Mouse (Mus musculus) hematopoietic stem cell, adult 5-6 weeks (primary cell): ENCODE data around the gene N4bp2. TPM values are rescaled to one million over a fixed set of nuclear protein-coding genes. Genes with fewer than 3 reads are reported as not detected.
"Not testable (repeated sequence)": the region's sequence is repeated elsewhere in the genome, so short reads cannot be mapped to it uniquely, and the experiment has no call there.

Source experiments
- ATAC-seq, 2 experiments: fragments of 125-278 bp in 1 of 2; replicated peaks in 1 of 2; 2 replicates each; pipeline ENCODE4 v1.8.0; 2016 to 2017; ENCODE audit warnings: inconsistent platforms in 2 of 2, mild to moderate bottlenecking in 2 of 2, moderate number of reproducible peaks in 2 of 2, low read depth in 1 of 2, moderate TSS enrichment in 1 of 2; ENCODE audit not compliant: low FRiP score in 2 of 2, poor library complexity in 2 of 2, severe bottlenecking in 2 of 2, insufficient read depth in 1 of 2, low TSS enrichment in 1 of 2
- total RNA-seq: library from RNA; stranded (forward); fragments of 172-1452, 232-1000 nt; gene quantifications from 2 replicates; pipeline ENCODE4 v1.2.3, GENCODE M21; 2017

The N4bp2 gene
- 50.7 and 69.6 TPM in 2 replicates for total RNA-seq

DNA sequence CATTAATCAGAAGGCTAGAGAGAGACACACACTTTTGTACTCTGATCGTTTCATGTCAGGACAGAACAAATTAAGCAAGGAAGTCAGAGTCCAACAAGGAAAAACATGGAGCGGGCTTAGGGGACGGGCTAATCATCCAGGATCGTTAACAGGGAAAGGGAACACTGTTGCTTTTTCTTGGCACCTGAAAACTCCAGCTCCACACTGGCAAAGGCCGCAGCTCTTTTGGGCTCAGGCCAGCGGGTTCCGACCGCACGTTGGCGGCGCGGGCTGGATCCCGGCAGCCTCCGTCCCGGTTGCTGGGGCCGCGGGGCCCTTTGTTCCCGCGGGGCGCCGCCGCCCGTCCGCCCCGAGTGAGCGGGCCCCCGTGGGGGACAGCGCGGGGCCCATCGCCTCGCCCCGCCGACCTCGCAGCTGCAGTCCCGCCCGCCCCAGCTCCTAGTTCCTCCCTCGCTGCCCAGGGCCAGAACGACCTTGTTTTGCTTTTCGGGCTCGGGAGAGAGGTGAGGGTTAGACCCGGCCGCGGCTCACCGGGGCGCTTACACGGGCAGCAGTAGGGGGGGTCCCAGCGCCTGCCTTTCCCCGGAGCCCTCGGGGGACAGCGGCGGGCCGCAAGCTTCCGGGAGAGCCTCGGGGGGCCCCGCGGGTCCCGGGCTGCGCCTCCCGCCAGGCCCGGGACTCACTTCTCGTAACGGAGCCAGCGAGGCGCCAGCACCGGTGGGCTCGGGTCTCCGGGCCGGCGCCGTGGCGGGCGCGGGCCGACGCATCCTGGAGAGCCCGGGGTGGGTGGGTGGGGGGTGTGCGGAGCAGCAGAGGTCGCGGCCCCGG is at the start of gene N4bp2:
Gene N4bp2, plus strand, starts transcription at position 434 of the 828 bp plus-strand sequence.
- peak; percentile 25 to 29; a peak in 1 of 4 replicates for ATAC-seq

DNA sequence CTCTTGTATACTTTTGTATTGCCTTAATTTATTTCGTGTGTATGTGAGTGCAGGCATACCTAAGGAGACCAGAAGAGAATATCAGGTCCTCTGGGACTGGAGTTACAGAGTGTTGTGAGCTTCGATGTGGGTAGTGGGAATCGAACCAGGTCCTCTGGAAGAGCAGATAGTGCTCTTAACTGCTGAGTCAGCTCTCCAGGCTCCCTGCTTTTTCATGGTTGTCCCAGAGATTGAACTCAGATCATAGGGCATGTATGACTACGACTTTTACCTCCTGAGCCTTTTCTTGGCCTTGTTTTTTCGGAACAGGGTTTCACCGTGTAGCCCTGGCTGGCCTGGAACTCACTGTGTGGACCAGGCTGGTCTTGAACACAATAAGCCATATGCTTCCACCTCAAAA is 48.2 kb upstream of the N4bp2 start:
- ATAC-seq, result no peak

DNA sequence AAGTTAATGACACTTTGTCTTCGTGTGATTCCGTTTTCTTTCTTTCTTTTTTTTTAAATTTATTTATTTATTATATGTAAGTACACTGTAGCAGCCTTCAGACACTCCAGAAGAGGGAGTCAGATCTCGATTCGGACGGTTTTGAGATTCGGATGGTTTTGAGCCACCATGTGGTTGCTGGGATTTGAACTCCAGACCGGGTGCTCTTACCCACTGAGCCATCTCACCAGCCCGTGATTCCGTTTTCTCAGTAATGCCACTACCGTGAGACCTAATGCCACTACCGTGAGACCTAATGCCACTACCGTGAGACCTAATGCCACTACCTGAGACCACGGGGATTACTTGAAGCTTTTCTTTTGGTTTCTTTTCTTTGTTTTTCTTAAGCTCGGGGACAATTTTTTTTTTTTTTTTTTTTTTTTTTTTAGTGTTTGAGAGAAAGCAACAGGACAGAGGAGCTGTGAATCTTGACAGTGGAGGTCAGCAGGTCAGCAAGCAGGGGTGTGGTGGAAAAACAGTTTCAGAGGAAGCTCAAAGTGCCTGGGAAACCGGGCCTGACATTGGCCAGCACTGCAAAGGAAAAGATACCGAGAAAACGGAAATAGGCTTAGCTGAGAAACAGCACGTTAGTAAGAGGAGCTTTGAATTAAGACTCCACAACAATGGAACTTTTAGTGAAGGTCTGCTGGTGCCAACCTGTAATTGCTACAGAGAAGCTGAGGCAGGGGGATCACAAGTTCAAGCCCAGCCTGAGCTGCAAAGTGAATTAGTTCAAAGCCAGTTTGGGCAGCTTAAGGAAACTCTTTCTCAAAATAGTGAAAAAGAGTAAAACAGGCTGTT is 46.0 kb upstream of the N4bp2 start:
- ATAC-seq, result no peak; a peak in 1 of 4 replicates

DNA sequence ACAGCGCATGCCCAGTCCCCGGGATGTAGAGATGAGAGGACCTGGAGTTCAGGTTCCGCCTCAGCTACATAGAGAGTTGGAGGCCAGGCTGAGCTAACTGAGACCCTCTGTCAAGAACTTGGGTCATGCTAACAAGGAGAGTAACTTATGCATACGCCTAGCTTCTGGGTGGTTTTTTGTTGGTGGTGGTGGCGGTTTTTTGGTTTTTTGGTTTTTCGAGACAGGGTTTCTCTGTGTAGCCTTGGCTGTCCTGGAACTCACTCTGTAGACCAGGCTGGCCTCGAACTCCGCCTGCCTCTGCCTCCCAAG is 45.5 kb upstream of the N4bp2 start:
- ATAC-seq, result not testable (repeated sequence)

DNA sequence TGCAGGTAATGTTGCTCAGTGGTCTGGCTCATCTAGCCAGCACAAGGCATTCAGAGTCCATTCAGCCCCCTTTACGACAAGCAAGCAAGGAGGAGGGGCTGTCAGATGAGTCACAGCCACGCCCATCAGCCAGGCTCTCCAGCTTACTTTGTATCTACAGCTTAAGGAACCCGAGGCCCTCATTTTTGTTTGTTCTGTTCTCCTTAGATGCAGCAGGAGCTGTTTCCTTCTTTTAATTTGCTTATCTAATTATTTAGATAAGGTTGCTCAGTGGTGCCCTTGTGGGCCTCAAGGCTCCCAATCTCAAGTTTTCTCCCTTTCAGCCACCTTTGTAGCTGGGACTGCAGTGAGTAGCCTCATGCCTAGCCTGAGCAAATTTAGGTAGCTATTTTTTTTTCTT is 45.0 kb upstream of the N4bp2 start:
- no peak for ATAC-seq

DNA sequence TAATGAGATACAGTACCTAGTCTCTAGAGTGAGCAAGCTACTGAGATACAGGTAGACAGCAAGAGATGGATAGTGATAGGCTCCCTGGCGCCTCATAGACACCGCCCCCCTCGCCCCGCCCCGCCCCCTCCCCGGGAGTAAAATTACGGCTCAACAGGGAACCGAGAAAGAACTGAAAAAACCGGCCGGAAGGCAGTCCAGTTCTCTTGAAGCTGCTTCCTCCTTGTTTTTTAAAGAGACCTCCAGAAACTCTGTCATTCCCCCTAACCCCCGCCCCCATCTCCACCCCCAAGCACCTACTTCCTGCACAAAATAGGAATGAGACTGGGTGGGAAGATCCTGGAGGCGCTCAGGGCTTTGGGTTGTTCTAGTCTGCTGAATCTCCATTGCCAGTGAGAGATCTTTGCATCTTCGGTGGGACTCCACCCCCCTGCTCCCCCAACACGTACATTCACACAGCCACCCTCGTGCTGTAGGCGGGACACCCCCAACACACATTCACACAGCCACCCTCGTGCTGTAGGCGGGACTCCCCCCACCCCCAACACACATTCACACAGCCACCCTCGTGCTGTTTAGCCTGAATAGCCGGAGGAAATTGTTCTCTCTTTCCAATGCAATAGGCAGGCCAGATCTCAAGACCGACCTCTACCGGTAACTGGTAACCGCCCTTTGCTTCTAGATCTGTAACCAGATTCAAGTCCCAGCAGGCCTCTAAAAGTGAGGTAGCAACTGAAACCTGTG is 38.8 kb upstream of the N4bp2 start:
- ATAC-seq, result peak; percentile 88

DNA sequence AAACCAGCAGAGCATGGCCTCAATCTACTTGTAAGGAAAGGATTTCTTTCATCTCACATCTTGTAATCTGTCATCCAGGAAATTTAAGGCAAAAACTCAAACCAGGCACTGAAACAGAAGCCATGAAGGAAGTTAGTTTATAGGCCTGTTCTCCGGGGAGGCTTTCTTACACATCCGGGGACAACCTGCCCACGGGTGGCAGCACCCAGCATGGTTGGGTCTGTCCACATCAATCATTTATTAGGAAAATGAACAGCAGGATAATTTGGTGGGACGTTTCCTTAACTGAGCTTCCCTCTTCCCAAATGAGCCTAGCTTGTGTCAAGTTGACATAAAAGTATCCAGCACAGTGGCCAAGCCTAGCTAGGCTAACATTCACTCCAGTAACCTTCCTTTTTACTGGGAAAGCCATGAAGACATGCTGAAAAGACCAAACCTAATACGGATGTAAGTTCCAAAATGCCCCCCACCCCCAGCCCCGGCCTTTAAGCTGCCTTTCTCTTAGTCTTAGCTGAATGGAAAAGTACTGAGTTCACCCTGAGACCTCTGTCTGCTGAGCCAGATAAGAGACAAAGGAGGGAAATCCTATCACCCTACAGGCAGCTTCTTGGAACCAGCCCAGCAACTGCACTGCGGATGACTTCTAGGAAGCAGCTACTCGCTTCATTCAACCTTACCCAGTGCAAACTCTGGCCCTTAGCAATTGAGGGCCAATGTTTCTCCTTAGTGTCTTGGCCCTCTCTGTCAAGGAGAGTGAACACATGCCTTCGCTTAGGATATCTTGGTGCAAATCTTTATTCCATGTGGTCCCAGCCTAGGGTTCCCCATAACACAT is 31.9 kb upstream of the N4bp2 start:
- peak; percentile 65 to 74 for ATAC-seq

DNA sequence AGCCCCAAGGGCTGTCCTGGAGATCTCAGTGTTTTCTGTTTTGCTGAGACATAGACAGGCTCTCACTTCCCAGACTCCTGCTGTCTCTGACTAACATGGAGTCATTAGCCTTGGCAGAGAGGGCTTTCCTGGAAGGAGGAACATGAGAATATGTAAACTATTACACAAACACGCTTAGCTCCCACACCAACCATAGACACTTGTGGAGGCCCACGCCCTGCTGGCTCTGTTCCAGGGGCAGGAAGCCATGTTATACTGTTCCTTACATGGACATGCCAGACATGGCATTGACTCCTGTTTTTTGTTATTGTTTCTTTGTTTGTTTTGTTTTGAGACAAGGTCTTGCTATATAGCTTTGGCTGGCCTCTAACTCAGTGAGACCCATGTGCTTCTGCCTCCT is 27.7 kb upstream of the N4bp2 start:
- no peak for ATAC-seq

DNA sequence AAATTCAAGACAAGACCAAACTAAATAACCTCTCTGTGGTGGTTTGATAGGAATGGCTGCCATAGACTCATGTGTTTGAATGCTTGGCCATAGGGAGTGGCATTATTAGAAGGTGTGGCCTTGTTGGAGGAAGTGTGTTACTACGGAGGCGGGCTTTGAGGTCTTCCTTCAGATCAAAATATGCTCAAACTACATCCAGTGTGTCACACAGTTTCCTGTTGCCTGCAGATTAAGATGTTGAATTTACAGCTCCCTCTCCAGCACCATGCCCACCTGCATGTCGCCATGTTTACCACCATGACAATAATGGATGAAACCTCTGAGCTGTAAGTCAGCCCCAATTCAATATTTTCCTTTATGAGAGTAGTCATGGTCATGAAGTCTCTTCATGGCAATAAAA is 24.0 kb upstream of the N4bp2 start:
- no peak for ATAC-seq

DNA sequence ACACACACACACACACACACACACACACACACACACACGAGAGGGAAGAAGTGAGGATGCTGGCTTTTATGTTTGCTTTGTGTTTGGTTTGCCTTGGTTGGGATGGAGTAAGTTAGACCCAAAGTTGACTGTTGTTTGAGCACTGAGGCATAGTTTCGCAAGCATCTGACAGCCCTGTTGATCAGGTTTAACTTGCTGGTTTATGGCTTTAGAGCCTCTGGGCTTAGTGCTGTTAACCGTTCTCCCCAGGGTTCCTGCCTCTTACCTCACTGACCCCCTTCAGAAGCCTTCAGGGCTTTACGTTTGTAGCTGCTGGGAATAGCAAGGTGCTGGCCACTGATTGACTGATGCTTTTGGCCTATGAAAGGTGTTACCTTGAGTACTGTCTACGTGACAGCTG is 16.4 kb upstream of the N4bp2 start:
- ATAC-seq, result no peak

DNA sequence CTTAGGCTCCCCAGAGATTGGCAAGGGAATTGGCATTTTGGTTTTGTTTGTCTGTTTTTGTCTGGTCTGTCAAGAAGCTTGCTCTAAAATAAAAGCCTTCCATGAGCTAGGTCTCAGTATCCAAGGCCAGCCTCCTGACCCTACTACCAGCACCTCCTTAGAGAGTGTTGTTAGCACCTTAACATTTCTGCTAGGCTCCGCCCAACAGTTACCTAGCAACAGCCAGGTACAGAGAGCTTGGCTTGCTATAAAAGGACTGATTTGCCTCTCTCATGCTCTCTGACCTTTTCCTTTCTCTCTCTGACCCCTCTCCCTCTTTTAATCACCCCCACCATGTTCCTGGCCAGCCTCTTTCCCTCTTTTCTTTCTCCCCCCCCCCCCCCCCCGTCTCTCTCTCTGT is 14.9 kb upstream of the N4bp2 start:
- no peak for ATAC-seq

DNA sequence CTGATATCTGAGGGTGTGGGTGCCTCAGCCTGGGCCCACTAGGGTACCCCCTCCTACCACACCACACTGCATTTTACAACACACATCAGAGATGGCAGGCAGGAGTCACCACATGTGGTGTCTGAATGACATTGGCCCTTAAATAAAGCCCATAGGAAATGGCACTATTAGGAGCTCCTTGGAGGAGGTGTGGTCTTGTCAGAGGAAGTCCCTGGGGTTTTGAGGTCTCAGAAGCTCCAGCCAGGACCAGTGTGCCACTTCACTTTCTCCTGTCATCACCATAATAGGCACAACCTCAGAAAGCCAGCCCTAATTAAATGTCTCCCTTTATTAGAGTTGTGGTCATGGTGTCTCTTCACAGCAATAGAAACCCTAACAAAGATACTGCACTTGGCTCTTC is 14.4 kb upstream of the N4bp2 start:
- peak; percentile 79 to 80 for ATAC-seq

DNA sequence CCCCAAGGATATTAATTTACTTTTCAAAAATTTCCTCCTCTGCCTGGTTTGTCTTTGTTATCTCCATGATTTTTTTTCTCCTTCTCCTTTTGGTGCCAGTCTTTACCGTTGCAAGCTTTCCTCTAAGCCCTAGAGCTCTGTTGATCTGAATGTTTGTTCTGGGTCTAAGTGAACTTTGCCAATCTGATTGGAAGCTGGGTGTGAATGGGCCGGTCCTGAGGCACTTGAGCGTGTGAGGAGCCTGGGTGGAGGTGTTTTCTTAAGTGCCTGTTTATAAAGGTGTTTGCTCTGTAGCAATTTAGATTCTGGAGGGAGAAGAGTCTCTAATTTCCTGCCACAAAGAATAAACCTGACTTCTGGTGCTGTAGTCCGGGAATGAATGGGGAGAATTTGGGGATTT is 11.3 kb upstream of the N4bp2 start:
- no peak for ATAC-seq

DNA sequence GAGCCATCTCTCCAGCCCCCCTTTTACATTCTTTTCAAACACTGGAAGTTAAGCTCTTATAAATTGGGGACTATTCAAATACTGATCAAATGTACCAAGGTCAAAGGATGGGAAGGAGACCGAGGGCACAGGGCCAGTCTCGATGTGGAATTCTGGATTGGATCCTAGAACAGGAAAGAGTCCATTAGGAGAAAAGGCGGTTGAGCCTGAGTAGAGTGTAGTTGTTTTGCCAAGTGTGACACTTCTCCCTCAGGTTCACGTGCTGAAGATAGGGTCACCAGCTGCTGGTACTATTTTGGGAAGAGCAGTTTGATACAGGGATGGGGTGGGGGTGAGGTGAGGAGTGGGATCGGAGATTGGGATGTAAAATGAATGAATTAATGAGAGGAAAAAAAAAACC is 7.5 kb upstream of the N4bp2 start:
- no peak for ATAC-seq

DNA sequence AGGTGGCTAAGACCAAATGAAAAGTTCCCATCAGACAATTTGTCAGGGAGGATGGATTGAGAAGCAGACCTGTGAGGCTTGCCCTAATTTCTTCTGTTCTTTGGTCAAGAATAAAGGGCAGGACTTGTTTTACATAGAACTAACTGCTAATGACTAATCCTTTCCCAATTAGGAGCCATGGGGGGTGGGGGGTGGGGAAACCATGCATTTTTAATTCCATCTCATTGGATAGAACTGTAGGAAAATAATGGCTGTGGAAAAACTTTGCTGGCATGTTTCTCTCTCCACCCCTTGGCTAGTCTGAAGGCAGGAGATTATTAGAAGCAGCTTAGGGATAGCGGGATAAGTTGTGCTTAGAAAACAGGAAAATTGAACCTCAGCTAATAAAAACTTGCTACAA is 6.2 kb upstream of the N4bp2 start:
- no peak for ATAC-seq

DNA sequence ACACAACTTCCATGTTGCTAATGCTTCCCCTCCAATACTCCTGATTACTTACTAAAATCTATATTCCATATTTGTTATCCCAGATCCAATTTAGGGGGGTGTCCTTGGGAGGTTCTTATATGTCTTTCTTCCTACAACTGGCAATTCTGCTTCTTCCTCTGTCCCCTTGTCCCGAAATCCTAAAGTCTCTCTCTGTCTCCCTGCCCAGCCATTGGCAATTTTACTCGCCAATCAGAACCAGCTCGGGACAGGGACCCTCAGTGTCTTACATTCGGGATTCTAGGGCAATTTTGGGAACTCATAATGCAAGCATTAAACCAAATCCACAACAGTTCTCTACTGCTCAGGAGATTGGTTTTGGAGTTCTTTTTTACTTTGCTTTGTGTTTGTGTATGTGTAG is 3.3 kb upstream of the N4bp2 start:
- ATAC-seq, result no peak

DNA sequence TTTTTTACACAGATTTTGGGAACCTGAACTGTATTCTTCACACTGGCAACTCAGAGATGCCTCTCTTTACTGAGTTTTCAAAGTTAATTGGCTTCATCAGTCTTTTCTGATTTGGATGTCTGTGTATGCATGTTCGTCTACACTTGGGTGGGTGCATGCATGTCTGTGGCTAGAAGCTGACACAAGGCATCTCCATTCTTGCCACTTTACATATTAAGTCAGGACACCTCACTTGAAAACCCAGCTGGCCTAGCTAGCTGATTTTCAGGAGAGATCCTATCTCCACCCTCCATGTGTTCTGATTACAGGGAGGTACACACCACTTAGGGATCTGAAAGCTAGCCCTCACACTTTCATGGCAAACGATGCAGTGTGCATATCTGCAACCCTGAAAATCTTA is 2.7 kb upstream of the N4bp2 start:
- no peak for ATAC-seq
